Mouse (Mus musculus) lung, postnatal 0 days (tissue): ENCODE results near the gene Smap2.

Experiments
- CTCF ChIP-seq: IDR thresholded peaks from 2 replicates; pipeline ENCODE4 v1.5.1; 2016; ENCODE audit warnings: antibody characterized with exemption, mild to moderate bottlenecking
- EP300 ChIP-seq: IDR thresholded peaks from 2 replicates; pipeline ENCODE4 v1.6.1; 2016; ENCODE audit warnings: antibody characterized with exemption, mild to moderate bottlenecking, control low read depth

- TF ChIP-seq CTCF (no peak), EP300 (no peak)
These were observed 25.4 kb upstream of the Smap2 start for GRCm38 (mm10) chr4:121042472-121042871.
